Mouse (Mus musculus): ENCODE data around the gene Chrm5. TPM values are rescaled to one million over a fixed set of nuclear protein-coding genes. Genes with fewer than 3 reads are reported as not detected.

Chrm5 gene
- total and polyA plus RNA-seq, 2 experiments from 2014 or later, result 1.5 to 2.8 TPM

DNA sequence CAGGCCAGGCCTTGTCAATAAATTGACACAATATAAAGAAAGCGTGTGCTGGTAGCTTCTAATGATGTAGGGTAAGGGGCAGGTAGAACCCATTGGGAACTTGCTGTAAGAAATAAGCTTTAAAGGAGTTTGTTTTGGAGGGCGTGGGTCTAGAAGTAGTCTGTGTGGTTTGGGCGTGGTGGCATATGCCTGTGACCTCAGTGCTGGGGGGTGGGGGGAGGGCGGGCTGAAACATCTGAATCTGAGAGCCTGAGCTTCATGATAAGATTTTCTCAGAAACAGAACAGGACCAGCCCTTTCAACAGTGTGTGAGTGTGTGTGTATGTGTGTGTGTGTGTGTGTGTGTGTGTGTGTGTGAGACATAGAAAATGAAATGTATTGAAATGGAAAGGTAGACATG lies 29.6 kb upstream of the Chrm5 start:
- no peaks in the 10 kb centered on the region for H3K4me1 ChIP-seq (ENCODE audit: insufficient read depth, low read length)
- no peaks in the 10 kb centered on the region for H3K36me3 ChIP-seq (ENCODE audit: insufficient read depth, low read length)
- no peaks in the 10 kb centered on the region for H3K9me3 ChIP-seq (ENCODE audit: low read length)
- DNase-seq (ENCODE audit: low spot score) (no peak), ATAC-seq (no peak)
- H3K27me3 ChIP-seq (ENCODE audit: insufficient read depth, low read length), result no peaks in the 10 kb centered on the region
- H3K27ac ChIP-seq, result no peak overlapping the region
- no peak for TF ChIP-seq CTCF (IDR thresholded peaks at IDR 0.05; ENCODE audit: low read depth)
- H3K4me3 ChIP-seq (ENCODE audit: low read length), result no peak overlapping the region
- 94% methylated on average over 4 of the region's 4 CpGs for WGBS
- no peak overlapping the region for H3K9ac ChIP-seq (replicated peaks; ENCODE audit: low read length)
- H3K4me2 ChIP-seq (ENCODE audit: low read depth, low read length), result no peak overlapping the region

DNA sequence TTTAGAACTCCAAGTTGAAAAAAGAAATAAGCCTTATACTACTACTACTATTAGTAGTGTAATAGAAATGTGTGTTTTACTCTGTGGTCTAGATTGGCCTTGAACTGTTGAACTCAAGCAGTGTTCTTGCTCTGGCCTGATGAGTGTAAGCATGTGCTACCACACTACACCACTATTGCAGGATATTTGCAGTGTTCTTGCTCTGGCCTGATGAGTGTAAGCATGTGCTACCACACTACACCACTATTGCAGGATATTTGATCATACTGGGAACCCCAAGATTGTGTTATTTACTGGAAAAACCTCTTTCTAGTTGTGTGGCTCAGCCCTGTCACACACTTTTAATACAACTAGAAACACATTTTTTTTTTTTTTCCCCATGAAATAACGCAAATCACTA lies 26.9 kb upstream of the Chrm5 start:
- no peak for ATAC-seq

DNA sequence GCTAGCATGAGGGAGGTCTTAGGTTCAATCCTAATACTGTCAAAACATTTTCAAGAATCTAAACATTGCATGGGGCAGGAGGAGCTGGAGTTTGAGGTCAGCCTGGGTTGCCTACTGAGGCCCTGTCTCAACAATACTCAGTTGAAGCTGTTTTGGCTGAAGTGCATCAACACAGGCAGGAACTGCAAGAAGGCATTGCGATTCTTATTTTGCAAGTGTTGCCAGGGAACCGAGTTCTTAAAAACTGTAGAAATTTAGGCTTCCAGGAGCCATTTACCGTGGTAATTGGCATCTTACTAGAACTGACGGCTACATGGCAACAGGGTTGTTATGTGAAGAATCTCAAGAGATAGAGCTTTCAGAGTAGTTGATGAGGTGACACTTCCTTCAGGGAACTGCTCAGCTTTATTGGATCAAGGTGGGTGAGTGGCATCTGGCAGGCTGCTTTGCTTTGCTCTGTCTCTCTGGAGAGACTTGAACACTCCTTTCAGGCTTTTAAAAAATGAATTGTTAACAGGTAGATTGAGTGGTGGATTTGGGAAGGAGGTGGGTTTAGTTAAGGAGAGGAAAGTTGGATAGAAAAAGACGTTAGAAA lies 26.4 kb upstream of the Chrm5 start:
- DNase-seq (ENCODE audit: low spot score) (no peak), ATAC-seq (no peak)
- WGBS, result 57% methylated on average over 5 of the region's 5 CpGs
- Histone ChIP-seq H3K36me3 (ENCODE audit: insufficient read depth, low read length) (no peaks in the 10 kb centered on the region), H3K27ac (no peak overlapping the region), H3K4me1 (ENCODE audit: insufficient read depth, low read length) (no peaks in the 10 kb centered on the region), H3K4me3 (ENCODE audit: low read length) (no peak overlapping the region), H3K27me3 (ENCODE audit: insufficient read depth, low read length) (no peaks in the 10 kb centered on the region), H3K4me2 (ENCODE audit: low read depth, low read length) (no peak overlapping the region), H3K9me3 (ENCODE audit: low read length) (no peaks in the 10 kb centered on the region), H3K9ac (replicated peaks; ENCODE audit: low read length) (no peak overlapping the region)
- TF ChIP-seq CTCF (IDR thresholded peaks at IDR 0.05; ENCODE audit: low read depth), result no peak

More for the DNA sequence above, 26.9 kb upstream of the Chrm5 start:
- no peaks in the 10 kb centered on the region for H3K9me3 ChIP-seq (ENCODE audit: low read length)
- DNase-seq (ENCODE audit: low spot score), result no peak
- H3K27me3 ChIP-seq (ENCODE audit: insufficient read depth, low read length), result no peaks in the 10 kb centered on the region
- H3K4me3 ChIP-seq (ENCODE audit: low read length), result no peak overlapping the region
- 94% methylated on average over 1 of the region's 1 CpGs for WGBS
- H3K27ac ChIP-seq, result no peak overlapping the region
- no peak overlapping the region for H3K4me2 ChIP-seq (ENCODE audit: low read depth, low read length)
- no peak overlapping the region for H3K9ac ChIP-seq (replicated peaks; ENCODE audit: low read length)
- TF ChIP-seq CTCF (IDR thresholded peaks at IDR 0.05; ENCODE audit: low read depth), result no peak
- no peaks in the 10 kb centered on the region for H3K4me1 ChIP-seq (ENCODE audit: insufficient read depth, low read length)
- no peaks in the 10 kb centered on the region for H3K36me3 ChIP-seq (ENCODE audit: insufficient read depth, low read length)

DNA sequence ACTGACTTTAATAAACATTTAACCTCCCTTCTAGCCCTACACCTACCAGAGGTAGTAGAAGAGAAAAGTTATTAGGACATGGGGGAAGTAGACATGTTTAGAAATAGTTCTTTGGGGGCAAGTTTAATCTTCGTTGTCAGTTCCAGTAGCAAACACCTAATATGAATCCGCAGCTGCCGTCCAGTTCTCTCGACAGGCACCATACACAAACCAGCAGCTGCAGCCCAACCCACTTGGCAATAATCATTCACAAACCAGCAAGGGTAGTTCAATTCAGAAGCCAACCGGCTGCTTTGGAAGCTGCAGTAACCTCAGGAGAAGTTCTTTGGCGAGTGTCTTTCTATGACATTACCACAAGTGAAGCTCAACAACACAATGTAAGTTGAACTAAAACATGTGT lies 23.4 kb upstream of the Chrm5 start:
- no peaks in the 10 kb centered on the region for H3K4me1 ChIP-seq (ENCODE audit: insufficient read depth, low read length)
- ATAC-seq (no peak), DNase-seq (ENCODE audit: low spot score) (no peak)
- H3K9ac ChIP-seq (replicated peaks; ENCODE audit: low read length), result no peak overlapping the region
- no peak overlapping the region for H3K4me2 ChIP-seq (ENCODE audit: low read depth, low read length)
- no peaks in the 10 kb centered on the region for H3K27me3 ChIP-seq (ENCODE audit: insufficient read depth, low read length)
- H3K9me3 ChIP-seq (ENCODE audit: low read length), result no peaks in the 10 kb centered on the region
- no peak for TF ChIP-seq CTCF (IDR thresholded peaks at IDR 0.05; ENCODE audit: low read depth)
- H3K4me3 ChIP-seq (ENCODE audit: low read length), result no peak overlapping the region
- no peak overlapping the region for H3K27ac ChIP-seq
- WGBS, result 81% methylated on average over 6 of the region's 6 CpGs
- H3K36me3 ChIP-seq (ENCODE audit: insufficient read depth, low read length), result no peaks in the 10 kb centered on the region

DNA sequence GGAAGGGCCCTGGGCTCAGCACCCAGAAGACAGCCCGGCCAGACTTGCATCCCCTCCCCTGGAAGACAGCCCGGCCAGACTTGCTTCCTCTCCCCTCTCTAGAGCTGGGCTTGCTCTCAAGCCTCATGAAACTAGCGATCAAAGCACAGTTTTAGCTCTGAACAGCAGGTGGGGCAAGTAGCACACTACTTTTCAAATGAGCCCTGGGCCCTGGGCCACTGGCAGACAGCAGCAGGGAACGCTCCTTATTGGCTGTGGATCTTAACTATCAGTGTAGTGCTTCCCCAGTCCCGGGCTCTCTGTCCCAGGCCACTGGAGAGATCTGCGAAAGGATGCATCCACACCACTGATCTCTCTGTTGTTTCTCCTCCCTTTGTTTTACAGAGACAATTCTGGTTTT lies 20.6 kb upstream of the Chrm5 start:
- 3% methylated on average over 6 of the region's 6 CpGs for WGBS
- no peaks in the 10 kb centered on the region for H3K4me1 ChIP-seq (ENCODE audit: insufficient read depth, low read length)
- H3K4me2 ChIP-seq (ENCODE audit: low read depth, low read length), result no peak overlapping the region
- no peaks in the 10 kb centered on the region for H3K36me3 ChIP-seq (ENCODE audit: insufficient read depth, low read length)
- ATAC-seq (peak; percentile 93), DNase-seq (ENCODE audit: low spot score) (peak; percentile 88)
- no peaks in the 10 kb centered on the region for H3K27me3 ChIP-seq (ENCODE audit: insufficient read depth, low read length)
- TF ChIP-seq CTCF (IDR thresholded peaks at IDR 0.05; ENCODE audit: low read depth), result peak; percentile 82
- H3K4me3 ChIP-seq (ENCODE audit: low read length), result no peak overlapping the region
- H3K9me3 ChIP-seq (ENCODE audit: low read length), result no peaks in the 10 kb centered on the region
- H3K9ac ChIP-seq (replicated peaks; ENCODE audit: low read length), result no peak overlapping the region
- no peak overlapping the region for H3K27ac ChIP-seq

DNA sequence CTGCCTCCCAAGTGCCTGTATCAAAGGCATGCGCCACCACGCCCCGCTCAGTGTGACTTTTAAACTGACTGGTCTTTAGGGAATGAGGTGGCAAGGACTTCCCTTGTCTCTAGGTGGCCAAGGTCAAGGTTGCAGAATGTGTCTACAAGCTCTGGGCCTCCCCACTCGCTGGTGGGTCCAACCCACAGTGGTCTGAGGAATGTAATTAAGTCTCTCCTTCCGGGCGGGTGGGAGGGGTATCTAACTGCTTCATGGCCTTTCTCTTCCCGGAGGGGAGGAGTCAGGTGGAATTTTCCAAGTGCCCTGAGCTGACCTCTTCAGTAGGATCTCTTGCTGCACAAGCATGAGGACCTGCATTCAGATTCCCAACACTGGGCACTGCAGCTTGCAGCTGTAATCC lies 17.3 kb upstream of the Chrm5 start:
- Histone ChIP-seq H3K4me2 (ENCODE audit: low read depth, low read length) (no peak overlapping the region), H3K9me3 (ENCODE audit: low read length) (no peaks in the 10 kb centered on the region), H3K4me3 (ENCODE audit: low read length) (no peak overlapping the region), H3K36me3 (ENCODE audit: insufficient read depth, low read length) (no peaks in the 10 kb centered on the region), H3K27ac (no peak overlapping the region), H3K4me1 (ENCODE audit: insufficient read depth, low read length) (no peaks in the 10 kb centered on the region), H3K27me3 (ENCODE audit: insufficient read depth, low read length) (no peaks in the 10 kb centered on the region), H3K9ac (replicated peaks; ENCODE audit: low read length) (no peak overlapping the region)
- ATAC-seq (no peak), DNase-seq (ENCODE audit: low spot score) (no peak)
- TF ChIP-seq CTCF (IDR thresholded peaks at IDR 0.05; ENCODE audit: low read depth), result no peak
- WGBS, result 77% methylated on average over 7 of the region's 7 CpGs

DNA sequence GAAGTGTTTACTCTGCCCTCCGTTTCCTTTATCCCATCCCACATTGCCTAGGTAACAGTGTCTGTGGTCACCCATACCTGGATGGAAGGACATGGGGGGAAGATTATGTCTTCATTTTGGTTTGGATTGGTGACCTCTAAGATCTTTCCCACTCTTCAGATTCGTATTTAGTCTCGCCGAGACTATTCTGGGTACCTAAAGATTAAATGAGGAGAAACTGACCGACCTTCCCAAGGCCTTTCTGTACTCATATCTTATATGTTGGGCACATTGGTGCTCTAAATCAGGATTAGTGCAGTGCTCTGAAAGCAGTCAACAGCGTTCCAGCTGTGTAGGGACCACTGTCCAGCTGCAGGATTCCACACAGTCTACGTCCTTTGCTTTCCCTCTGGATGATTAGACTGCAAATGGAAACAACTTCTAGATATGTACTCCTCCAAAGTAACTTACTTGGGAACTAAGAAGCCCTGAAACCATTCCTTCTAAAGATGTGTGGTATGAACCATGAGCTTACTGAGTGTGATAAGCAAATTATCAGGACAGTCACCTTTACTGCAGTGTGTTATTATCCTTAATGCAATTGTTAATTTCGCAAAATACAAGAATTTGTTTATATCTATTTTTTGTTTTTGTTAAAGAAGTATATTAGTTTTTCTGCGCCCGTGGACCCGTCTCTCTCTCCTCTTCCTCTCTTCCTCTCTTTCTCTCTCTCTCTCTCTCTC lies 13.1 kb upstream of the Chrm5 start:
- 47% methylated on average over 11 of the region's 11 CpGs for WGBS
- no peaks in the 10 kb centered on the region for H3K9me3 ChIP-seq (ENCODE audit: low read length)
- peak overlapping the region; percentile 98 for H3K9ac ChIP-seq (replicated peaks; ENCODE audit: low read length)

More for the DNA sequence above, 13.1 kb upstream of the Chrm5 start:
- Histone ChIP-seq H3K4me3 (ENCODE audit: low read length) (peak overlapping the region; percentile 81), H3K36me3 (ENCODE audit: insufficient read depth, low read length) (no peaks in the 10 kb centered on the region), H3K4me1 (ENCODE audit: insufficient read depth, low read length) (no peaks in the 10 kb centered on the region), H3K27ac (peak overlapping the region; percentile 98), H3K4me2 (ENCODE audit: low read depth, low read length) (peak overlapping the region; percentile 74), H3K27me3 (ENCODE audit: insufficient read depth, low read length) (no peaks in the 10 kb centered on the region)
- ATAC-seq (peak; percentile 14), DNase-seq (ENCODE audit: low spot score) (no peak)
- TF ChIP-seq CTCF (IDR thresholded peaks at IDR 0.05; ENCODE audit: low read depth), result no peak

Measured in hindbrain, postnatal 0 days (tissue).